Mouse (Mus musculus): ENCODE results near the gene Cops3.

DNA sequence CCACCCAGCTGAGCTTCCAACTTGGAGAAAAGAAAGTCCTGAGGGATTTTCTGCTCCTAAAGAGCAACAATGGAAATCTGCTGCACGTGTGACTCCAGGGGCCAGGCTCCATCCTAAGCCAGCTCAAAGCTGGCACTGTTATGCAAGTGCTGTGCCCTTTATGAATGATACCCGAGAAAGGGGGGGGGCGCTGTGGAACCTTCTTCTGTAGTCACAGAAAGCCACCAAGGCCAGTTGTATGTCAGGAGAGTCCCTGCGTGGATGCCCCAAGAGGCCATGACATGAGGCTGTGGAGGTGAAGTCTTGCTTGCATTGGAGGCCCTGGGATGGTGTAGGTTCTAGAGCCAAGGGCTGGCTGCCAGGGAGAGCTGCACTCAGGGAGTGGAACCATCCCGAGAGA, 48.5 kb upstream of the Cops3 start:
- TF ChIP-seq CTCF (IDR thresholded peaks at IDR 0.05; ENCODE audit: control insufficient read depth, insufficient read depth, insufficient replicate concordance, low read depth, low read length) (no peak), POLR2A (IDR thresholded peaks at IDR 0.05; ENCODE audit: control insufficient read depth, low read depth, low read length) (no peak)

Measured in testis, adult 2 months (tissue).